Mouse (Mus musculus): ENCODE data around the gene P2rx7. TPM values are rescaled to one million over a fixed set of nuclear protein-coding genes. Genes with fewer than 3 reads are reported as not detected.

The P2rx7 gene
- total RNA-seq, 1 experiment, result 10.5 TPM

DNA sequence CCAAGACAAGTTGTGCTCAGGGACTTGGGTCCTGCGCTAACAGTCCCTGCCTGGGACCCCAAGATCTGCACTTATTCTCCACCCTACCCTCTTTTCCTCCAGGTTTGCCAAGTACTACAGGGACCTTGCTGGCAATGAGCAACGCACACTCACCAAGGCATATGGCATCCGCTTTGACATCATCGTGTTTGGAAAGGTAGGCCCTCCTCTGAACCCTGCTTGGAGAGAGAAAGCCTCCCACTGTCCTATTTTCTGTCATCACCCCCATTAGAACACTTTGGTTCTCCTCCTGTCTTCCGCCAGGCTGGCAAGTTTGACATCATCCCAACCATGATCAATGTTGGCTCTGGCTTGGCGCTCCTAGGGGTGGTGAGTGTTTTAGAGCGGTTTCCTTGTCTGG lies 83.4 kb downstream of the P2rx7 start:
- Histone ChIP-seq H3K36me3 (ENCODE audit: control insufficient read depth, insufficient read depth, low read length, poor library complexity, severe bottlenecking) (no peaks in the 10 kb centered on the region; the same call in 1 of the 2 replicates), H3K9ac (ENCODE audit: insufficient read depth, low read depth, low read length, poor library complexity, severe bottlenecking) (no peak overlapping the region), H3K4me3 (ENCODE audit: insufficient read depth in 1 of 2, low read depth in 1 of 2, low read length in 2 of 2, poor library complexity in 1 of 2, severe bottlenecking in 1 of 2) (no peak overlapping the region), H3K4me1 (ENCODE audit: control insufficient read depth in 2 of 2, insufficient read depth in 2 of 2, low read length in 2 of 2, poor library complexity in 1 of 2) (peaks cover 3 to 10% of the 10 kb centered on the region in 2 experiments; a peak in 2 of 4 replicates), H3K9me3 (ENCODE audit: control insufficient read depth, insufficient read depth, low read depth, low read length) (no peaks in the 10 kb centered on the region), H3K27ac (ENCODE audit: insufficient read depth, low read depth, low read length, poor library complexity, severe bottlenecking) (no peak overlapping the region)
- no peak for DNase-seq (ENCODE audit: low read depth, low spot score)
- in situ Hi-C loops (cut with MboI; ENCODE audit: low sequenced_read_pairs in 2 of 2, unreplicated experiment in 2 of 2), result no loop called here
- TF ChIP-seq ZNF384 (IDR thresholded peaks at IDR 0.05; ENCODE audit: low read depth, low read length) (no peak), MAFK (IDR thresholded peaks at IDR 0.05; ENCODE audit: insufficient read depth, low read depth, low read length) (no peak), HCFC1 (IDR thresholded peaks at IDR 0.05; ENCODE audit: borderline replicate concordance, insufficient read depth, low read length) (no peak), CHD2 (IDR thresholded peaks at IDR 0.05; ENCODE audit: low read depth, low read length) (no peak), ZC3H11A (IDR thresholded peaks at IDR 0.05; ENCODE audit: borderline replicate concordance, low read depth, low read length) (no peak)

DNA sequence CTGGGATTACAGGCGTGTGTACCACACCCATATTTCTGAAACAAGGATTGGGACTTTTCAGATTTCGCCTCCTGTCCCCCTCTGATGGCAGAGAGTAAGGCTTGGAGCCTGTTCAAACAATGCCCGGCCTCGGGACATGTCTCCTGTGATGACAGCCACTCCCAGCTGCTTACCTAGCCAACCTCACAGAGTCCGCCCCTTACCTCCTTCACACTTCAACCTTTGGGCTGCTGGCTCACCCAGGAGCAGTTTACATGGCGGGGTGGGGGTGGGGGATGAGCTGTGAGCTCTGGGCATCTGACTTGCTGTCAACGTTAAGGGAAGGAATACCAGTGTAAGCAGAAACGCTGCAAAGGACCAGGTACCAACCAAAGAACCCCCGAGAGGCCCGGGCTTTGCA lies 87.1 kb downstream of the P2rx7 start:
- Histone ChIP-seq H3K36me3 (ENCODE audit: control insufficient read depth, insufficient read depth, low read length, poor library complexity, severe bottlenecking) (no peaks in the 10 kb centered on the region; the same call in 1 of the 2 replicates), H3K9ac (ENCODE audit: insufficient read depth, low read depth, low read length, poor library complexity, severe bottlenecking) (no peak overlapping the region), H3K27ac (ENCODE audit: insufficient read depth, low read depth, low read length, poor library complexity, severe bottlenecking) (no peak overlapping the region), H3K4me1 (ENCODE audit: control insufficient read depth in 2 of 2, insufficient read depth in 2 of 2, low read length in 2 of 2, poor library complexity in 1 of 2) (peaks cover 3 to 11% of the 10 kb centered on the region in 2 experiments; a peak in 3 of 4 replicates), H3K9me3 (ENCODE audit: control insufficient read depth, insufficient read depth, low read depth, low read length) (no peaks in the 10 kb centered on the region), H3K4me3 (ENCODE audit: insufficient read depth in 1 of 2, low read depth in 1 of 2, low read length in 2 of 2, poor library complexity in 1 of 2, severe bottlenecking in 1 of 2) (no peak overlapping the region)
- TF ChIP-seq HCFC1 (IDR thresholded peaks at IDR 0.05; ENCODE audit: borderline replicate concordance, insufficient read depth, low read length), result no peak
- no peak for TF ChIP-seq CHD2 (IDR thresholded peaks at IDR 0.05; ENCODE audit: low read depth, low read length)
- TF ChIP-seq MAFK (IDR thresholded peaks at IDR 0.05; ENCODE audit: insufficient read depth, low read depth, low read length), result no peak
- no peak for TF ChIP-seq ZC3H11A (IDR thresholded peaks at IDR 0.05; ENCODE audit: borderline replicate concordance, low read depth, low read length)
- no peak for TF ChIP-seq ZNF384 (IDR thresholded peaks at IDR 0.05; ENCODE audit: low read depth, low read length)
- no peak for DNase-seq (ENCODE audit: low read depth, low spot score)
- in situ Hi-C loops (cut with MboI; ENCODE audit: low sequenced_read_pairs in 2 of 2, unreplicated experiment in 2 of 2), result no loop called here

DNA sequence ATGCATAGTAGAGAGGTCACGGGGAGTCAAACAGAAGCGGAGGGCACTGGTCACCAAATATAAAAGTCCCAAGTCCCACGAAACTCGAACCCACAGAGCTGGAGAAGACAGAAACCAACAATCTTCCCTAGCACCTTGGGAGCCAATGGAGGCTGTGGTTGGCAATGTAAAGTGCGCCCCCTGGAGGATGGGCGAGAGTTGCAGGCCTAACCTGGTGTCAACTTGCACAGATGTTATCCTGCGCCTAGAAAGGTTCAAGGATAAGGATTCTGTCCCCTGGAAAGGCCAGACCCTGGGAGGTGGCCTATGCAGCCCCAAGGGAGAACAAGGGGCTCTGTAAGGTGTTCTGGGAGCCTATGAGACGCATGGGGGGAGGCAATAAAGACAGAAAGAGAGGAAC lies 87.6 kb downstream of the P2rx7 start:
- peak; percentile 66 for DNase-seq (ENCODE audit: low read depth, low spot score)
- TF ChIP-seq CHD2 (IDR thresholded peaks at IDR 0.05; ENCODE audit: low read depth, low read length), result no peak
- 0 out of 2 replicates have a peak, but pooled peaks have one; percentile 14 for TF ChIP-seq ZC3H11A (IDR thresholded peaks at IDR 0.05; ENCODE audit: borderline replicate concordance, low read depth, low read length)

DNA sequence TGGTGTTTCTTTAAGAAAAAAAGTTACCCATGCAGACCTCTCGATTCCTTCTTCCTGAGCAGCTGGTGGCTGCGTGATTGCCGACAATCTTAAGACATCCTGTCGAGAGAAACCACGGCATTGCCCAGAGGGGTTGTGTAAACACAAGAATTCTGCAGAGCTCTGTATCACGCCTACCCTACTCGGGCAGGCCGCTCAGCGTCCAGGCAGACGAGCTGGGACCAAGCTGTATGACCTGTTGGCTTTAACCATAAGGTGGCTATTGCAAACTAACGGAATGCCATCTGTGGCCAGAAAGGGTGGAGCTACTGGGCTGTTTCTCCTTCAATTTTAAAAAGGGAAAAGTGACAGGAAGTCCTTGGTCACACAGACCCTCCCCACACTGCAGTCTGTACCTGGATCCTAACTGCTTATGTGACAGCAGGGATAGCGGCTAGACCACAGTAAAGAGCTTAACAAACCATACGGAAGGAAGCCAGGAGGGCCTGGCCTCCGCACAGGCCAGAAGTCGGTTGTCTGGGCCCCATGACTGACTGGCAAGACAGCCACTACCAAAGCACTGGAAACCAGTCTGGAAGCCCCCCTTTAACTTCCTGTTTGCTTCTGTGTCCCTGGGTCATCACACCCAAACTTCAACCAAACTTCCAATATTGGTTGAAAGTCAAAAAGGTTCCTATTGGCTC lies 88.4 kb downstream of the P2rx7 start:
- H3K36me3 ChIP-seq (ENCODE audit: control insufficient read depth, insufficient read depth, low read length, poor library complexity, severe bottlenecking), result peaks cover 1% of the 10 kb centered on the region; the same call in 1 of the 2 replicates
- peaks cover 0 to 11% of the 10 kb centered on the region in 2 experiments; a peak in 3 of 4 replicates for H3K4me1 ChIP-seq (ENCODE audit: control insufficient read depth in 2 of 2, insufficient read depth in 2 of 2, low read length in 2 of 2, poor library complexity in 1 of 2)
- no peaks in the 10 kb centered on the region for H3K9me3 ChIP-seq (ENCODE audit: control insufficient read depth, insufficient read depth, low read depth, low read length)
- no peak for DNase-seq (ENCODE audit: low read depth, low spot score)
- H3K9ac ChIP-seq (ENCODE audit: insufficient read depth, low read depth, low read length, poor library complexity, severe bottlenecking), result no peak overlapping the region
- no peak overlapping the region for H3K4me3 ChIP-seq (ENCODE audit: insufficient read depth in 1 of 2, low read depth in 1 of 2, low read length in 2 of 2, poor library complexity in 1 of 2, severe bottlenecking in 1 of 2)
- no peak overlapping the region for H3K27ac ChIP-seq (ENCODE audit: insufficient read depth, low read depth, low read length, poor library complexity, severe bottlenecking)
- in situ Hi-C loops (cut with MboI; ENCODE audit: low sequenced_read_pairs in 2 of 2, unreplicated experiment in 2 of 2), result no loop called here
- TF ChIP-seq ZNF384 (IDR thresholded peaks at IDR 0.05; ENCODE audit: low read depth, low read length) (no peak), HCFC1 (IDR thresholded peaks at IDR 0.05; ENCODE audit: borderline replicate concordance, insufficient read depth, low read length) (no peak), ZC3H11A (IDR thresholded peaks at IDR 0.05; ENCODE audit: borderline replicate concordance, low read depth, low read length) (no peak), CHD2 (IDR thresholded peaks at IDR 0.05; ENCODE audit: low read depth, low read length) (no peak), MAFK (IDR thresholded peaks at IDR 0.05; ENCODE audit: insufficient read depth, low read depth, low read length) (no peak)

More for the DNA sequence above, 87.6 kb downstream of the P2rx7 start:
- in situ Hi-C loops (cut with MboI; ENCODE audit: low sequenced_read_pairs in 2 of 2, unreplicated experiment in 2 of 2), result no loop called here
- Histone ChIP-seq H3K9me3 (ENCODE audit: control insufficient read depth, insufficient read depth, low read depth, low read length) (no peaks in the 10 kb centered on the region), H3K27ac (ENCODE audit: insufficient read depth, low read depth, low read length, poor library complexity, severe bottlenecking) (no peak overlapping the region), H3K36me3 (ENCODE audit: control insufficient read depth, insufficient read depth, low read length, poor library complexity, severe bottlenecking) (no peaks in the 10 kb centered on the region; the same call in 1 of the 2 replicates), H3K4me1 (ENCODE audit: control insufficient read depth in 2 of 2, insufficient read depth in 2 of 2, low read length in 2 of 2, poor library complexity in 1 of 2) (peaks cover 0 to 9% of the 10 kb centered on the region in 2 experiments; a peak in 3 of 4 replicates), H3K4me3 (ENCODE audit: insufficient read depth in 1 of 2, low read depth in 1 of 2, low read length in 2 of 2, poor library complexity in 1 of 2, severe bottlenecking in 1 of 2) (no peak overlapping the region), H3K9ac (ENCODE audit: insufficient read depth, low read depth, low read length, poor library complexity, severe bottlenecking) (no peak overlapping the region)
